Mouse (Mus musculus): ENCODE measurements around the gene Copg2. TPM values are rescaled to one million over a fixed set of nuclear protein-coding genes. Genes with fewer than 3 reads are reported as not detected.

The Copg2 gene
- 10 to 100 TPM; 36.9 to 41.8 TPM for total RNA-seq (2021)
- long read RNA-seq, experiment 1, partial matches to known transcripts = 1 of 8 reads
- long read RNA-seq, experiment 1, other reads (novel, unspliced or antisense) = 2 of 8 reads
- long read RNA-seq, experiment 2, partial matches to known transcripts = 0 of 6 reads
- long read RNA-seq, experiment 2, other reads (novel, unspliced or antisense) = 2 of 6 reads

DNA sequence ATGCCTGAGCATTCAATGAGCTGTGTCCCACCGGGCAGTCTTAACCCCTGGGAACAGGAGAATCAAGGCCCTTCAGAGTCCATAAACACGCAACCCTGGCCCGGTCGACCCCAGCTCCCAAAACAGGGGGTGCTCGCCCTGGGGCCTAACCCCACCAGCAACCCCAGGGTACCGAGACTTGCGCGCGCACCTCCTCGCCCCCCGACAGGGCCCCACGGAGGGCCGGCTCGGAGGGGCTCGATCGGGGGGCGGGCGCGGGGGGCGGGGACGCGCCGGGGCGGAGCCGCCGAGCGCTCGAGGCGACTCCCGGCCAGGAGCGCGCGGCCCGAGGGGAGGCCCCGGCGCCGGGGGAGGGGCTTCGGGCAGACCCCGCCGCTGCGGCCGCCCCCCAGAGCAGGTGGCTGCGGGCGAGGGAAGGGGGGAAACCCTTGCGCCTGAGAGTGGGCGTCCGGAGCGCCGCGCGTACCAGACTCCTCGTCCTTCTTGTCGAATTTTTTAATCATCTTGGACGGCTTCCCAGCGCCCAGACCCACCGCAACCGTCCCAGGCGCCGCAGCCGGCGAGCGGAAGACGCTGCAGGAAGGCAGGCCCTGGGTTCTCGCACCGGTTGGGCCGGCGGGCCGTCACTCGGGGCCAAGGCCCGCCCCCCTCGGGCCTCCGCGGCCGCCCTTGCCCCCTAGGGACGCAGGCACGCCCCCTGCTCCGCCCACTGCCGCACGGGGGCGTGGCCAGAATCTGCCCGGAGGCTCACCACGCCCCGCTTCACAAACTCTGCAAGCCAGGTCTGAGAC, at the start of gene Copg2:
TSS of gene Copg2 (minus strand) at position 600 of the 791 bp plus-strand sequence.
- peak; percentile 96 to 98 for DNase-seq

- DNase-seq = no peak
Measured at GRCm38 (mm10) chr6:30939264-30939663, 42.7 kb upstream of the Copg2 start.

DNA sequence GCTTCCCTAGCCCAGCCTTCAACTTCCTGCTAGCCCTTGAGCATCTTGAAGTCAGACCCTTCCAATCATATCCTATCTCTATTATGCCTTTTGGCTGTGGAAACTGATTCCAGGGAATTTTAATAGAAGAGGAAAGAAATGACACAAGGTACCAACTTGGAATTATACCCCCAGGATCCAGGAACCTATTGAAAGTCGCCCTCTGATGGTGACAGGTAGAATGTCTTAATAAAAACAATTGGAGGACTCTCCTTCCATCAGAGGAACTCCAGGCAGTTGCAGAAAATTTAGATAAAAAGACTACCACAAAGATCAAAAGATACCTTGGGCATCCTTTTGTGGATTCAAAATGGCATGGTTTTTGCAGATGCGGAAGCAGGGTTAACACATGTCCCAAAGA, 26.2 kb upstream of the Copg2 start:
- no peak for DNase-seq

- no peak for DNase-seq
Measured at GRCm38 (mm10) chr6:30921826-30922225, 25.2 kb upstream of the Copg2 start.

GRCm38 (mm10) chr6:30920834-30921675, 24.5 kb upstream of the Copg2 start:
- peak; percentile 5 to 28 for DNase-seq

- DNase-seq = no peak
Measured at GRCm38 (mm10) chr6:30915473-30915872, 18.9 kb upstream of the Copg2 start, which contains the start of gene Tsga13. Tsga13 (minus strand) TSS chr6:30915573.

DNA sequence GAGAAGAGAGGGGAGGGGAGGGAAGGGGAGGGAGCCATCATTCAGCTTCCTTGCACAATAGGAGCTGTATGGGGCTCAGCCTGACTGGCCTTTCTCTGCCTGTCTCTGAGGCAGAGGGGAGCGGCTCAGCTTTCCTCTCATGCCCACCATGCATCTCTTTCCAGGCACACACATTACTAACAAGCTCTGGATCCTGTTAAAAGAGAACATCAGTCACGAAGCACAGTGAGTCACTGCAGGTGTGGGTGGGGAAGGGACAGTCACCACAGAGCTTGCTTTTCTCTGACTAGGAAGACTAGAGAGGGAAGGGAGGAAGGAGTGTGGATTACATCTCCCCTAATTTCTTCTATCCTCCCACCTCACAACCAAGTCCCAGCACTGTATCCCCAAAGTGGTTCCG, 11.4 kb upstream of the Copg2 start:
- no peak for DNase-seq

DNA sequence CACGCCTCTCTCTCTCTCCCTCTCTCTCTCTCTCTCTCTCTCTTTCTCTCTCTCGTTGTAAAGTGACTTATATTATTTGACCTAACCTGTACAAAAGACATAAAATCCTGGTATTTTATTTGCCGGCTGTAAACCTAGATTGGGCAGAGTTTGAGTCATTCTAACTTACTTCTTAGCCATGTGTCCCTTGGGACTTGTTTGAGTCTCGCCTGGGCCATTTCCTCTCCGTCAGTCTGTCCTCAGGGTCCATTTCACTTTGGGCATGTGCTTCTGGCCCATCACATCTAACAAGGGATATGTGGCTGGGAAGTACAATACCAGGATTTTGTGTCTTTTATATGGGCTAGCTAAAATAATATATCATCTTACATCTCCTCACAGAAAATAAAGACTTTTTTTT, 8.3 kb upstream of the Copg2 start:
- DNase-seq = no peak

DNA sequence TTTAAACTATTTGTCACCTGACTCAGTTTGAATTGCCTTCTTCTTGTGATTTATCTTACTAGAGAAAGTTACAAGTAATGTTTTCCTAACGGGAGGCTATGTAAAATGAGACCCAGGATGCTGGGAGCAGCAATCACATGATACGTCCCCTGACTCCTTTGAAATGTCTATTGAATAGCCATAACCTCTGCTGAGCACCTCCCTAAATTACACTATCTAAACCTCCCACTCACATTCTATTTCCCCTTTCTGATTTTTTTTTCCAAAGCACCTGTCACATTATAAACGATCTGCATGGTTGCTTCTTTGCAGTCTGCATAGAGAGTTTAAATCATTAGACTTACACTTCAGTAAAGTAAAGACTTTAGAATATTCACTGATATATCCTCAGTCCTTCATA, 7.4 kb upstream of the Copg2 start:
- DNase-seq = no peak

DNA sequence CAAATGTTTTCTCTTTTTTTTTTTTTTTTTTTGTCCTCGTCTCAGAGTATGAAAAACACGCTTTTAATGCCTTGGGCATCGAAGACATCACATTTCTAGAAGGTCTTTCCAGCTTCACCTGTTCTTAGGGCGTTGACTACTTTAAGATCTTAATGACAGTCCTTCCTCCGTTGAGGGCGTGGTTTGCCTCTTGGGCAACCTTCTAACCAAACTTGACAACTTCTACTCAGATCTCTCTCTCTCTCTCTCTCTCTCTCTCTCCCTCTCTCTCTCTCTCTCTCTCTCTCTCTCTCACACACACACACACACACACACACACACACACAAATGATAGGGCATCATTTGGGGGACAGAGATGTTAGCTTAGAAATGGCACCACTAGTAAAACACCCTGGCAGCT, 926 bp upstream of the Copg2 start:
- DNase-seq = no peak

GRCm38 (mm10) chr6:30896986-30897327, 363 bp upstream of the Copg2 start:
- DNase-seq = no peak

- no peak for DNase-seq
Measured at GRCm38 (mm10) chr6:30895819-30896194, 787 bp downstream of the Copg2 start.

GRCm38 (mm10) chr6:30893081-30893480, 3.5 kb downstream of the Copg2 start:
- DNase-seq = no peak

- no peak for DNase-seq
Measured at GRCm38 (mm10) chr6:30891761-30892160, 4.8 kb downstream of the Copg2 start.

GRCm38 (mm10) chr6:30884856-30885255, 11.7 kb downstream of the Copg2 start:
- no peak for DNase-seq

DNA sequence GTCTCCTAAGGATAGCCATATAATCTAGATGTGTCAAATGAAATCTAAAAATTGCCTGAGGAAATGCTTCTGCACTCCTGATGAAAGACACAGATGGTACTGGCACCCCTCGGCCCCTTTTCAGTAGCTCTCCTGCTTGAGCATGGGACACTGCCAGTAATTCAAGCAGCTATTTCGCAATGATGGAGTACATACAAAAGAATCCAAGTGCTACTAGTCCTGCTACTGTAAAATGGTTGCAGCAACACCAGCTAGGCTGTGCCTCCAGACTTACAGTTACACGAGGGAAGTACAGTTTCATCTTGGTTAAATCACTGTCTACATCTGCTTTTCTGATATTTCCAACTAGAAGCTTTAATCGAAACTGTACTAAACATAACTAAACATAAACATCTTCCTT, 13.1 kb downstream of the Copg2 start:
- DNase-seq = peak; percentile 5 to 9

DNA sequence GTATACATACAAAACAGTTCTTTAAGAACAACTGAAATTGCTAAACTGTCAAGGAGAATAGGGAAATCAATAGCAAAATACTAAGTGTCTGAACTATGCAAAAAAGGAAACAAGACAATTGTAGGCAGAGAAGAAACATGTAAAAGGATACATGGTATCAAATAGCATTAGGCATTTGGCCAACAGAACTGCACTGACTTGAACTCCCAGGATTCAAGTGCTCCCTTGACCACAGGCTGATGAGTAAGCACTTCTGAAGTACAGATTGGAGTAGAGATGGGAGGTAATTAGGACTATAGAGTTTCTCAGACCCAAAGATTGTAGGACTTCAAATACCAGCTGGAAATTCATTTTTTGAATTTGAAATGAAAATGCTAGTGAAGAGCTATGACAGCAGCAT, 19.9 kb downstream of the Copg2 start:
- DNase-seq = no peak

GRCm38 (mm10) chr6:30866501-30866900, 30.1 kb downstream of the Copg2 start:
- no peak for DNase-seq

GRCm38 (mm10) chr6:30865031-30865678, 31.4 kb downstream of the Copg2 start:
- no peak for DNase-seq

DNA sequence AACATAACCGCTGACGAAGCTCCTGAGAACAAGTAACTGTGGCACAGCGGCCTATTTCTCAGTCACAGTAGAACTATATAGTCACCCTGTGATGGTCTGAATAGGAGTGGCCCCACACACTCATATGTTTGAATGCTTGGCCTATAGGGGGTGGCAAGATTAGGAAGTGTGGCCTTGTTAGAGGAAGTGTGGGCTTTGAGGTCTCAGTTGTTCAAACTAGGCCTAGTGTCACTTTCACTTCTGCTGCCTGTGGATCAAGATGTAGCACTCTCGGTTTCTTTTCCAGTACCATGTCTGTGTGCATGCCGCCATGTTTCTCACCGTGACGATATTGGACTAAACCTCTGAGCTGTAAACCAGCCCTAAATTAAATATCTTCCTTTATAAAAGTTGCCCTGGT, 40.6 kb downstream of the Copg2 start:
- no peak for DNase-seq

DNA sequence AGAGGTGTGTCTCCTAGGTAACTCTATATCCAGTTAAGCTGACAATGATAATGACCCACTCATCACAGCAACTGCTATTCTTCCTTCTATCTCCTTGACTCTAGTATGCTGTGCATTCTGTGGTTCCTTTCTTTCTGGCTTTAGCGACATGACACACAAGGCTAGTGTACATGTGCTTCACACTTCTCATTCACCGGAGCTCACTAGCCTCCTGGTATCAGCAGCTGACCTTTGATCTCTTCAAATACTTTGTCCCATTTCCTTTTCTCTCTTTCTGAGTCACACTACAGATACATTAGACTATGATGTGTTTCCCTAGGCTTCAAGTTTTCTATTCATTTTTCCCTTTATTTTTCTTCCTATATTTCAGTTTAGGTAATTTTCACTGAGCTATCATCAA, 41.4 kb downstream of the Copg2 start:
- no peak for DNase-seq

GRCm38 (mm10) chr6:30849818-30850217, 46.8 kb downstream of the Copg2 start:
- DNase-seq = peak in 1 of 2 experiments; percentile 6

DNA sequence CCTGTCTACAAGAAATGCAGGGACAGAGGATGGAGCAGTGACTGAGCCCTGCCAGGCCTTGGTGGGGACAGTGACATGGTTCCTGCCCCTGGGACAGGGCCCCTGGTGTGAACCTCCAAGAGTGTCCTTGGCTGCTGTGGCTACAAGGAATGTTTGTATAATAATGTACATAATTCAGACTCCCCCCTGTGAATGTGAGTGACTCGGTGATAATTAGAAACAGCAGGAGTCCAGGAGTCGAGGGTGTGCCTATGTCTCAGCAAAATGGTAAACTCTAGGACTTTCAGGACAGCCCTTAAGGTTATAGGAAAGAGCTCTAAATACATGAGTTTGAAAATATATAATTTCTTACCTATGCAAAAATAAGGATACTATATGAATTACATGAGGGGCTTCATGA, 64.4 kb downstream of the Copg2 start:
- DNase-seq = no peak

Data from heart, adult 18-20 months (tissue).